In the genomic region with DNA sequence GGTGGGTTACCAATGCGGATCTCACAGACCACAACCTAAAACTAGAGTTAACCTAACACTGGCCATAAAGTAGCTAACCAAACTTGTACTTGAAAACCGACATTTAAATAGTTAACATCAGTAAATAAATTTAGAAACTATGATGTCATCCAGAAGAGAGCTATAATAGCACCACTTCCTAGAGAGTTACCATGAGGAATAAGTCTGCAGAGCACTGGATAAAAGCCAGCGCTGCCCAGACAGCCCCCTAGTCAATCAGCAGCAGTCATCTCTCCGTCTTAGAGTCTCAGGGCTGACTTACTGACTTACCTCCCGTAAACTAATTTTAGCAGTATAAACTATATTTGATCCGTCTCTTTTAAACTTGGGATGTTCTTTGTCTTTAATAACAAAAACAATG, we compare ENCODE assay signal across 15 mouse cellular contexts. TPM values are rescaled to one million over a fixed set of nuclear protein-coding genes. Genes with fewer than 3 reads are reported as not detected.
"Had no signal": no experiment of that assay in that cellular context is flagged by ENCODE, and none has a peak within 500 bp of the region (broad histone marks: within the 10 kb centered on the region; RNA-seq: fewer than 3 reads in every experiment).

No protein-coding gene starts in this region.

- ATAC-seq: midbrain, embryonic 15.5 days had no signal

- H3K9ac ChIP-seq: kidney, embryonic 15.5 days; liver, embryonic 15.5 days; lung, embryonic 15.5 days; midbrain, embryonic 15.5 days; neural tube, embryonic 12.5 days had no signal

- H3K27me3 ChIP-seq: kidney, embryonic 15.5 days; liver, embryonic 15.5 days; lung, embryonic 15.5 days; megakaryocyte, embryonic 14.5 days; midbrain, embryonic 15.5 days; neural tube, embryonic 12.5 days had no signal

- H3K4me1 ChIP-seq: neural tube, embryonic 12.5 days had no signal

- H3K4me2 ChIP-seq: kidney, embryonic 15.5 days; liver, embryonic 11.5 days; liver, embryonic 15.5 days; lung, embryonic 15.5 days; midbrain, embryonic 11.5 days; midbrain, embryonic 15.5 days; neural tube, embryonic 12.5 days had no signal

- H3K9me3 ChIP-seq: kidney, embryonic 15.5 days; limb, embryonic 10.5 days; liver, embryonic 15.5 days; lung, embryonic 15.5 days; megakaryocyte, embryonic 14.5 days; midbrain, embryonic 15.5 days; neural tube, embryonic 12.5 days had no signal

- H3K27ac ChIP-seq: kidney, embryonic 15.5 days; limb, embryonic 10.5 days; liver, embryonic 15.5 days; lung, embryonic 15.5 days; macrophage; midbrain, embryonic 15.5 days; neural tube, embryonic 12.5 days; stomach, postnatal 0 days had no signal

- H3K4me3 ChIP-seq: kidney, embryonic 15.5 days; limb, embryonic 10.5 days; liver, embryonic 15.5 days; lung, embryonic 15.5 days; megakaryocyte, embryonic 14.5 days; midbrain, embryonic 15.5 days; neural tube, embryonic 12.5 days had no signal

- DNase-seq: kidney, postnatal 14 days; thymus, postnatal 14 days had no signal

RNA-seq across cellular contexts. Expression of gene Gipc2, which starts 20.1 kb away (rescaled TPM):
- total RNA-seq: monocyte, adult 5-6 weeks; neutrophil, adult 5-6 weeks had no signal
- polyA plus RNA-seq: macrophage had no signal
